Mouse (Mus musculus): Measurements from ENCODE around the gene Map4k5. TPM values are rescaled to one million over a fixed set of nuclear protein-coding genes. Genes with fewer than 3 reads are reported as not detected.

Map4k5 gene
- total RNA-seq, 1 experiment from 2014 or later, result 40.6 TPM

GRCm38 (mm10) chr12:69890476-69890875, 2.5 kb downstream of the Map4k5 start:
- ATAC-seq (ENCODE audit: extremely low read depth, insufficient number of reproducible peaks, low FRiP score, poor library complexity, severe bottlenecking), result no peak

DNA sequence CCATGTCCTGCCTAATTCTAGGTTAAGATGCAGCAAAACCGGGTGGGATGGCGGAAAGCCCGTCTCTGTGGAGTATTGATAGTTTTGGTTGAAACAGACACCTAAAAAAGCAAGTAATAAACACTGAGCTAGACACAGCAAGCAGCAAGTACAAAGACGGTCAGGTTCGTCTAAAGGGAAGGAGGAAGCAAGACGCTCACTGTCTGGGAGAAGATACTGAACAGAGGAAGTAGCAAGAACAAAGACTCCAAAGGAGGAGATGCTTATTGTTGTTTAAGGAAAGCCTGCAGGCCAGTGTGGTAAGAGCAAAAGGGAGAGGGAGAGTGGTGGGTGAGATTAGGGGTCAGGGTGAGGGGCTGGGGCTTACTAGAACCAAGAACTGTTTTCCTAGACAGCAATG, 2.9 kb downstream of the Map4k5 start:
- ATAC-seq (ENCODE audit: extremely low read depth, insufficient number of reproducible peaks, low FRiP score, poor library complexity, severe bottlenecking), result no peak

DNA sequence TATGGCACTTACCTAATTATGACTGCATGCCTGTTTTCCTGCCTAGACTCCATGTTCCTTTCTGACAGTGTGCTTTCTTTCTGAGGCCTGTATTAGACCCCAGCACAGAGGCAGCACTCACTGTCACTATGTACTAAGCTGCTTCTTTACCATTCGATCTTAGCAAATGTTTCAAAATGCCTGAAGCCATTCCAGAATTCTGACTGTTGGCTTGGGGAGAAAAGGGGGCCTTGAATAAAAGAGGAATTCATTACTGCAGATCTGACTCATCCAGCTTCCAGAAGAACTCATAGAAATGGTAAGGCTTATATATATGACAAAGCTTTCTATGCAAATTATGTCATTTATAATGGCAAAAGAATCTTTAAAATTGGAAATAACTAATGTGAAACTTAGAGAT, 4.7 kb downstream of the Map4k5 start:
- no peak for ATAC-seq (ENCODE audit: extremely low read depth, insufficient number of reproducible peaks, low FRiP score, poor library complexity, severe bottlenecking)

DNA sequence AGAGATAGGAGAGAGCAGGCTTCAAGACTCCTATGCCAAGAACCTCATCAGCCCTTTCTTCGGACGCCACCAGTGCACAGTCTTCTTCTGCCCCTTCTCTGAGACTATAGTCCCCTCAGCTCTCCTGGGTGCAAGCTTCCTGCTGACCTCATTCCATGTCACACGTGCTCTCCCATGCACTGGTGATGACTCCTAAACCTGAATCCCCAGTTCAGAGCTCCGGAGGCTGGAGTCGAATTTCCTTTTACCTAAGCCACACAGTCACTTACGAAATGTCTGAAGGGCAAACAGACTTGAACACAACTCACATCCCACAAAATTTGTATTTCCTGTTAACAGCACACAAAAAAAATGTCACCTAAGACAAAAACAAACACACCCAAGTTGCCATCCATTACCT, 5.2 kb downstream of the Map4k5 start:
- ATAC-seq (ENCODE audit: extremely low read depth, insufficient number of reproducible peaks, low FRiP score, poor library complexity, severe bottlenecking), result no peak

DNA sequence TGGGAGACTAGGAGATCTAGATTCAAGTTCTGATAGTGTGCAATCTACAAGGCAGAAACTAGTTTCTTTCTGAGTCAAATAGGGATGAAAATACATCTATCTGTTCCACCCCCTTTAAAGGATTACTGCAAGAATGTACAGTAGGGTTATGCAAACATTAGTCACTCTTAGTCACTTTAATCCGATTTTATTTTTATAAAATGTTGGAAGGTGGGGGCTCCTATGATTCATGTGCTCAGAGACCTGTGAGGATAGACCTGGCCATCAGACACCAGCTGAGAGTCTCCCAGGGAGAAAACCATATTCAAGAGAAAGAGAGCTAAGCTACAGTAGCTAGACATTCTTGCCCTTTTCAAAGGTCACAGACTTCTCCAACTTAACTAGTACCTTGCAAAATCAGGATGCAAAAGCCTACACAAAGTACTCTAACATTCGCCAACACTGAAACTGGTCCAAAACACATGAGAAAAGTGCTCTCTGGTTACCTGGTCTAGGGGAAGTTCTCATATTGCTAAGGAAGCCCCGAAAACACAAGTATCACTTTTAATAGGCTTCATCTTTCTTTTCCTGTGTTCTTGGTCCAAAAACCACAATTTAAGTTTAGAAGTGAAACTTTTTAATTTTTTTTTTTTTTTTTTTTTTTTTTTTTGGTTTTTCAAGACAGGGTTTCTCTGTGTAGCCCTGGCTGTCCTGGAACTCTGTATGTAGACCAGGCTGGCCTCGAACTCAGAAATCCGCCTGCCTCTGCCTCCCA, 7.7 kb downstream of the Map4k5 start:
- ATAC-seq (ENCODE audit: extremely low read depth, insufficient number of reproducible peaks, low FRiP score, poor library complexity, severe bottlenecking), result no peak

DNA sequence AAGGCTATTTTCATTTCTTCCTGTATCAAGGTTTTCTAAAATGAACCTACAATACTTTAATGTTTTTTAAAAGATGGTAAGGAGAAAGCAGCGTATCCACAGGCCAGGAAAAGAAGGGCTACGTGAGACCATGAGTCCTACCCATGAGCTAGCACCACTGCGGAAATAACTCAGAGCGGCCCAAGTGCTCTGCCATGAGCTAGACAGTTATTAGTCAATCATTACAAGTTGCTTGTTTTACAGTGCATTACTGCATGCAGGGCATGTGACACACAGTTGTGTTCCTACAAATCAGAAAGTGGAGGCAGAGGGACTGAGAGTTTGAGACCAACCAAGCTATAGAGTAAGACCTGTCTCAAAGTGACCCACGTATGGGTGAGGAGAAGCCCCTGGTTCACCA, 8.9 kb downstream of the Map4k5 start:
- no peak for ATAC-seq (ENCODE audit: extremely low read depth, insufficient number of reproducible peaks, low FRiP score, poor library complexity, severe bottlenecking)

DNA sequence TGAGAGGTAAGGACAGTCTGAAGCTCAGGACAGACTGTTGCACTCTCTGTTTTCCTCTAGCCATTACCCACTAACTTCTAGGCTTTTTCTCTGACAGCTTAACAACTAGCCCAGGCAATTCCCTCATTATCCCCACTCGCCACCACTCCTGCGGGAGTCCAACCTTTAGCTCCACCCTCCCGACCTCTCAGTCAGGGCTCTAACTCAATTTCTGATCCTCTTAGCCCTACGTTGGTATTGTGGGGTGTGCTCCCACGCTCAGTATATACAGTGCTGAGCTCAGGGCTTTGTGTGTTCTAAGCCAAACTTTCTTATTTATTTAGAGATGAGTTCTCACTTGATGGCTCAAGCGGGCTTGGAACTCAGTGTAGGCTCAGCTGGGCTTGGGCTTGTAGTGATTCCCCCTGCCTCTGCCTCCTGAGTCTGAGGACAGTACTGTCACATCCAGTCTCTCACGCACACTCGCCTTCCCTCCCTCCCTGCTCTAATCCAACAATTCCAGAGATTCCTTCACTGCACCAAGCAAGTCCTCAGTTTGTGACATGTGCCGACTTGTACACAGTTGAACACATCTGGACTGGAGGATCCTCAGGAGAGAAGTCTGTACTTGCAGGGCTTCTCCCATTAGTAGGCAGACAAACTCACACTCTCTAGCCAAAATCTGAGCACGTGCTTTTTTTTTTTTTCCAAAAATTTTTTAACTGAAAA, 11.6 kb downstream of the Map4k5 start:
- no peak for ATAC-seq (ENCODE audit: extremely low read depth, insufficient number of reproducible peaks, low FRiP score, poor library complexity, severe bottlenecking)

DNA sequence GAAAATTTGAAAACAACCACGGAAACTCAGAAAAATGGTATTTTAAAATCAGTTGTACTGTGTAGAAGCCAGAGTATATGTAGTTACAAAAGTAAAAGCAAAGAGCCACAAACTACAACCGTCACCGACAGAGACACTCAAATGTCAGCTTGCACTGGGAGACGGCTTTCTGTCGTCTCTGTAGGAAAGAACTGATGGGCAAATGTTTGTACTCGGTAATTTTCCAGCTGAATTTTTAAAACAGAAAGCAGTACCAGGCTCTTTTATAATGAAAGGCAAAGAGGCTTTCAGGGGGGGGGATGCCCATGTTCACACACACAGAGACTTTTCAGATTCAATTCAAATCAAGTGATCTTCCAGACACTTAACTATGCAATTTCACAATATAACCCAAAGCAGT, 13.3 kb downstream of the Map4k5 start:
- no peak for ATAC-seq (ENCODE audit: extremely low read depth, insufficient number of reproducible peaks, low FRiP score, poor library complexity, severe bottlenecking)

- no peak for ATAC-seq (ENCODE audit: extremely low read depth, insufficient number of reproducible peaks, low FRiP score, poor library complexity, severe bottlenecking)
These were observed 13.8 kb downstream of the Map4k5 start for GRCm38 (mm10) chr12:69879172-69879665.

DNA sequence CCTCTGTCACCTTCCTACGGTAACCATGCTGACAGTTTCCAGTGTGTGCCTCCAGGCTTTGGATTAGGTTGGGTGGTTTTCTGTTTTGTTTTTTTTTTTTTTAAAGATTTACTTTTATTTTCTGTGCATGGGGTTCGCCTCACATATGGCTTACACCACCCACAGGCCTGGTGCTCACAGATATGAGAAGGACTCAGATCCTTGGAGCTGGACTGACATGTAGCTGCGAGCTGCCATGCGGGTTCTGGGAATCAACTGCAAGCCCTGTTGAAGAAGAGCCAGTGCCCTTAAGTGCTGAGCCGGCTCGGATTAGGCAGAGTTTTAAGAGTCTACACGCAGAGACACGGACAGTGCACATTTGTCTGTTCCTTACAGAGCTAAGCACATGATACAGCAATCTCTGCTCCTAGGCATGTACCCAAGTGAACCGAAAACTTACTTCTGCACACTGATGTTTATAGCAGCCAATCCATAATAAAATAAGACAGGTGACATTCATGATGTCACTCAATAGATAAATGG, 15.1 kb downstream of the Map4k5 start:
- ATAC-seq (ENCODE audit: extremely low read depth, insufficient number of reproducible peaks, low FRiP score, poor library complexity, severe bottlenecking), result no peak

DNA sequence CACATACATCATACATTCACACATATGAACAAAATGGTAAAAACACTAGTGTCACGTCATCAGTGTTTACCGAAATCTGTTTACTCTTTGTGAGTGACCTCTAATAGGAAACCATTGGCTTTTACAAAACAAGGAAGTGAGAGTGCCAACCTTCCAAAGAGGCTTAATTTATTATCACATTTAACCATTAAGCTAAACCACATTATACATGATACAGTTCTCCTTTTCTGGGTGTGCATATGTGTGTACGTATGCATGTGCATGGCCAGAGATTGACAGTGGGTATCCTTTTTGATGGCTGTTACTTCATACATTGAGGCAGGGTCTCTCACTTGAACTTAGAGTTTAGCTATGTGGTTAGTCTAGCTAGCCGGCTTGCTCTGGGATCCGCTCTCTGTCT, 21.4 kb downstream of the Map4k5 start:
- peak; percentile 13; the same call in 1 of the 2 replicates for ATAC-seq (ENCODE audit: extremely low read depth, insufficient number of reproducible peaks, low FRiP score, poor library complexity, severe bottlenecking)

- peak; percentile 27; the same call in 1 of the 2 replicates for ATAC-seq (ENCODE audit: extremely low read depth, insufficient number of reproducible peaks, low FRiP score, poor library complexity, severe bottlenecking)
These were observed 25.7 kb downstream of the Map4k5 start for GRCm38 (mm10) chr12:69867338-69867737.

DNA sequence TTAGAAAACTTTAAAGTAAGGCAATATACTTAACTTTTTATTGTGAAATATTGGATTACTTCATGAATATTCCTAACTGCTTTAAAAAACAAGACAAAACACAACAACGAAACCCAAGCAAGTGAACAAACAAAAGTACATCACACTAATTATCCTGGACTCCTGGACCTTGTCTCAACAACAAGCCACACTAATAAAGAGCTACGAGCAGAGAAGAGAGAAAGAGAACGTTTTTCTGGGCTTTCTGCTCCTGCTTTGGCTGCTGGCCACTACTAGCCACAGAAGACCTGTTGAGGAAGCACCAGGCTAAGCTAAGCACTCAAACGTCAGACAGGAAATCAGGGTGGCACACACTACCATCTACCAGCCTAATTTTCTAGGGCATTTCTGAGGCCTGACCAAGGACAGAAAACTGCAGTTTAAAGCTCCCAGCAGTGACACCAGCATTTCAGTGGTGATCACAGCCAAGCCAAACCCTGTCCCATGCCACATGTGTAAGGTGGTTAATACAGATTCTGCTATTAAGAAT, 28.8 kb downstream of the Map4k5 start:
- peak; percentile 49; the same call in 1 of the 2 replicates for ATAC-seq (ENCODE audit: extremely low read depth, insufficient number of reproducible peaks, low FRiP score, poor library complexity, severe bottlenecking)

- peak; percentile 92 for ATAC-seq (ENCODE audit: extremely low read depth, insufficient number of reproducible peaks, low FRiP score, poor library complexity, severe bottlenecking)
These were observed 29.5 kb downstream of the Map4k5 start for GRCm38 (mm10) chr12:69863505-69863904.

DNA sequence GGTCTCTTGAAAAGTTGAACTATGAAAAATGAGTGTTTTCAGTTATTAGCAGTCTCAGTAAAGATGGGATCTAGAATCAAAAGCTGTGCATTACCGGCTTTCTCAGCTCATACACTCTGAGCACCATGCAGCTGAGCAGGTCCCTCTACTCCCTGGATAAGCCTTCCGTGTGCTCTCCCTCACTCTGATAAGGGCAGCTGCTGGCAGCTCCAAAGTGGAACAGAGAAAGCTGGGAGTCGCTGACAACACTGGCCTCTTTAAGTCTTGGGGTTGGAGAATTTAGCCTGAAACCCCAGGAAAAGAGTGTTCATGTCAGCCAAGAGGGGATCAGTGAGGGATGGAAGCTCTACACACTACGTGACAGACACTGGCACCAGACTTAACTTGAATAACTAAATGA, 34.2 kb downstream of the Map4k5 start:
- no peak for ATAC-seq (ENCODE audit: extremely low read depth, insufficient number of reproducible peaks, low FRiP score, poor library complexity, severe bottlenecking)

DNA sequence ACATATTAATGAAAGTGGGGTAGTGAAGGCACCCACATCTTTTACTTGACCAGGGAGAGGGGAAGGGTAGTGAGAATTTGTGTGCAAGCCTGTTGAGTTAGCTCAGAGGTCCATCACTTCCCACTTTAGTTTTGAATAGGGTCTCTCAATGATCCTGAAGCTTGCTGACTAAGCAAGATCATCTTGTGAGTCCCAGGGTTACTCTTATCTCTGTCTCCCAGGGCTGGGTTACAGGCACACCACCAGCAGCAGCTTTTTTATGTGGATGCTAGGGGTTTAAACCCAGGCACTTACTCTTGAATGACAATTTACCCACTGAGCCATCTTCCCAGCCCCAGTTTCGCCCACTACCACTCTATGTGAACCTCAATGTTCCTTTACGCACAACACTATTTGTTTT, 35.4 kb downstream of the Map4k5 start:
- no peak for ATAC-seq (ENCODE audit: extremely low read depth, insufficient number of reproducible peaks, low FRiP score, poor library complexity, severe bottlenecking)

DNA sequence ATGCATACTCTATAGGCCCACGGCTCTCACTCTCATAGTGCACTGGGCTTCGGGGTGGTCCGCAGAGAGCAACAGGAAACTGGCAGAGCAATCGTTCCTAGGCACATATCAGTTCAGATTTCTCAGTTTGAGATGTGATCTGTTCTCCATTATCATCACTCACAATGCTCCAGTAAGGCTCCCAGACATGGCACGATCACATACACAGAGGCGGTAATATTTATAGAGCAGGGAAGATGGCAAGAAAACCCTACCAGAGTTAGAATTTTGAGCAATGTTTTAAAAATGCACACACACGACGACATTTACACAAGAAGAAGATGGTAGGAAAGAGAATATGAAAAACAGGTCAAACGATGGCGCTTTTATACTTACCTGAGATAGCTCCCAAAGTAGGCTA, 36.6 kb downstream of the Map4k5 start:
- ATAC-seq (ENCODE audit: extremely low read depth, insufficient number of reproducible peaks, low FRiP score, poor library complexity, severe bottlenecking), result no peak

DNA sequence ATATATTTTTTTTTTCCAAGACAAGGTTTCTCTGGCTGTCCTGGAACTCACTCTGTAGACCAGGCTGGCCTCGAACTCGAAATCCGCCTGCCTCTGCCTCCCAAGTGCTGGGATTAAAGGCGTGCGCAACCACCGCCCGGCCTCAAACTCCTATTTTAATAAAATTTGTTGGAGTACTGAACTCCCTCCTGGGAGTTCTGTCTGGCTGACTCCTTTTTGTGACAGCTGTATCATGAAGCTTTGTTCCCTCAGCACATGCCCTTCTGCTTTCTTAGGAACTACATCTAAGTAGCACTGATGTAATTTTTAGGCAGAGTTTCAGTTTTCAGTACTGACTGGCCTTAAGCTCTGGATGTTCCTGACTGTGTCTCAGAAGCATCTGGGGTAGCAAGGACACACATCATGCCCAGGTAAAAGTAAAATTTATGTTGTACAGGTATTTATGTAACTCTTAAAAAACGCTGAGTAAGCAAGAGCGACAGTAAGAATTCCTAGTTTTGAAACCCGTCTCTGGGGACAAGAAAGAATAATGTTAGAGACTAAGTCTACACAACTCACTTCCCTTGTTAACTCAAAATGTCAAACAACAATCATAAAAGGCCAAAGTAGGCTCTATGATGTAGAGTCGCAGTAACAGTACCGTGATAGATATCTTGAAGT, 37.2 kb downstream of the Map4k5 start:
- no peak for ATAC-seq (ENCODE audit: extremely low read depth, insufficient number of reproducible peaks, low FRiP score, poor library complexity, severe bottlenecking)

DNA sequence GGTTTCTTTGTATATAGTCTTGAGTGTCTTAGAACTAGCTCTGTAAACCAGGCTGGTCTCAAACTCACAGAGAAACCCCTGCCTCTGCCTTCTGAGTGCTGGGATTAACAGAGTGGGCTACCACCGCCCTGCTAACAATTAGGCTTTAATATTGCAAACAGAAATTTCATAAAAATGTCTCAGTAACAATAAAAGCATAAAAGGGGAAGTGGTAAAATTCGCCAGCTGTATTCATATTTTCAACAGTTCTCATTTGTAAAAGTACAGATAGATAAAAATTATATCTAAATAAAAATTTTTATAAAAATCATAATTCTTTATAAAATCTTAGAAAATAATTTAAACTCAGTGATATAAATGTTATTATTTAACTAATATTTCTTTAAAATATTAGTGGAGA, 39.1 kb downstream of the Map4k5 start:
- ATAC-seq (ENCODE audit: extremely low read depth, insufficient number of reproducible peaks, low FRiP score, poor library complexity, severe bottlenecking), result no peak

All from neutrophil, adult 5-6 weeks (primary cell).